Mouse (Mus musculus): ENCODE measurements around the gene Hmcn1.

- no peak for TF ChIP-seq POLR2A (IDR thresholded peaks at IDR 0.05; ENCODE audit: insufficient read length, low read depth)
- TF ChIP-seq POLR2AphosphoS2 (IDR thresholded peaks at IDR 0.05; ENCODE audit: insufficient read length, low read depth): no peak
- no peak for TF ChIP-seq E2F4 (IDR thresholded peaks at IDR 0.05; ENCODE audit: insufficient read depth)
- no peak for TF ChIP-seq SRF (IDR thresholded peaks at IDR 0.05; ENCODE audit: control insufficient read depth, insufficient read length, low read depth)
- no peak for TF ChIP-seq MAX (IDR thresholded peaks at IDR 0.05; ENCODE audit: low read depth)
- TF ChIP-seq TCF12 (IDR thresholded peaks at IDR 0.05; ENCODE audit: insufficient read depth, poor library complexity, severe bottlenecking): no peak
- no peak for TF ChIP-seq CEBPB (IDR thresholded peaks at IDR 0.05; ENCODE audit: insufficient read depth, poor library complexity, severe bottlenecking)
- no peak for TF ChIP-seq REST (IDR thresholded peaks at IDR 0.05; ENCODE audit: insufficient read depth, insufficient read length)
- no peak for TF ChIP-seq USF1 (IDR thresholded peaks at IDR 0.05; ENCODE audit: low read depth)
- no peak for TF ChIP-seq MYOD1 (IDR thresholded peaks at IDR 0.05; ENCODE audit: control insufficient read depth in 1 of 3, insufficient read length in 2 of 3, low read depth in 2 of 3)
- no peak for TF ChIP-seq TCF3 (IDR thresholded peaks at IDR 0.05; ENCODE audit: insufficient read length, low read depth)
- TF ChIP-seq MYOG (IDR thresholded peaks at IDR 0.05; ENCODE audit: control insufficient read depth in 1 of 3, insufficient read depth in 1 of 3, insufficient read length in 2 of 3, low read depth in 2 of 3): no peak
Measured at GRCm38 (mm10) chr1:150682044-150682443, 311.2 kb downstream of the Hmcn1 start.

Measured in myocyte (in vitro differentiated cells).